Mouse (Mus musculus): Measurements from ENCODE around the gene Tspoap1. TPM values are rescaled to one million over a fixed set of nuclear protein-coding genes. Genes with fewer than 3 reads are reported as not detected.

Gene Tspoap1
- polyA plus RNA-seq, 2 experiments = 2.9 to 6.5 TPM

DNA sequence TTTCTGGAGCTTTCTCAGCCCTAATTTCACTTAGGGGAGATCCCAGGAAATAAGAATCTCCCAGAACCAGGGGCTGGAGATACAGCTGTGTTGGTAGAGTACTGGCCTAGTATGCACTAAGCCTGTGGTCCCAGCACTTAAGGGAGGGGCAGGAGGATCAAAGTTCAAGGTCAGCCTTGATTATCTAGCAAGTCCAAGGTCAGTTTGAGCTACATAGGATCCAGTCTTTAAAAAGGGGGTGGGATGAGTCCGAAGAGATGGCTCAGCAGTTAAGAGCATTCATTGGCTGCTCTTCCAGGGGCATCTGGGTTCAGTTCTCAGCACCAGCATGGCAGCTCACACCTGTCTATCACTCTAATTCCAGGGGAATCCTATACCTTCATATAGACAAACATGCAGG is 8.0 kb upstream of the Tspoap1 start:
- Histone ChIP-seq H3K36me3 (ENCODE audit: control insufficient read depth, insufficient read depth, low read length) (no peaks in the 10 kb centered on the region), H3K27me3 (ENCODE audit: control insufficient read depth, insufficient read depth, low read length) (no peaks in the 10 kb centered on the region), H3K9ac (ENCODE audit: low read depth, low read length, severe bottlenecking) (no peak overlapping the region), H3K27ac (replicated peaks; ENCODE audit: low read depth, low read length) (no peak overlapping the region), H3K4me1 (ENCODE audit: control insufficient read depth, insufficient read depth, low read length) (no peaks in the 10 kb centered on the region), H3K4me3 (replicated peaks; ENCODE audit: low read length) (no peak overlapping the region), H3K9me3 (ENCODE audit: control insufficient read depth, low read length) (no peaks in the 10 kb centered on the region), H3K4me2 (replicated peaks; ENCODE audit: low read depth, low read length, severe bottlenecking) (no peak overlapping the region)
- no peak for TF ChIP-seq POLR2A (IDR thresholded peaks at IDR 0.05; ENCODE audit: borderline replicate concordance, extremely low read depth, insufficient read depth, insufficient read length)
- 70% methylated on average over 1 of the region's 1 CpGs for WGBS
- ATAC-seq (ENCODE audit: low FRiP score, low read depth) = no peak
- DNase-seq (ENCODE audit: low spot score) = no peak

DNA sequence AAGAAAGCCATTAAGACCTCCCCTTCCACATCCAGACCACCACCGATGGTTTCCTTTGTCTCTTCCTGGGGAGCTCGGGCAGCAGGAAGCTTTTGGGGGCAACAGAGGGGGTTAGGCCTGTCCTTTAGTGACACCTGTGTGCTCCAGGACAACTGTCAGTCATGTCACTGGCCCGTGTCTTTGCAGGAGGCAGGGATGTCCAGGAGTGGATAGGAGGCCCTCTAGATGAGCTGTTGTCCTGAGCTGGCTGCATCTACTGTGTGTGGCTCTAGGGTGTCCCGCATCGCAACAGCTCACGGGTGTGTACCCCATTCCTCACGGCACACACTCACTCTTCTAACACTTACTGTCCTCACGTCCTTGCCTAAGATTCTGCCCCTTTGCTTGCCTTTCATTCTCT is 7.1 kb upstream of the Tspoap1 start:
- Histone ChIP-seq H3K36me3 (ENCODE audit: control insufficient read depth, insufficient read depth, low read length) (no peaks in the 10 kb centered on the region), H3K4me2 (replicated peaks; ENCODE audit: low read depth, low read length, severe bottlenecking) (no peak overlapping the region), H3K9ac (ENCODE audit: low read depth, low read length, severe bottlenecking) (no peak overlapping the region), H3K27ac (replicated peaks; ENCODE audit: low read depth, low read length) (no peak overlapping the region), H3K4me3 (replicated peaks; ENCODE audit: low read length) (no peak overlapping the region), H3K4me1 (ENCODE audit: control insufficient read depth, insufficient read depth, low read length) (no peaks in the 10 kb centered on the region), H3K27me3 (ENCODE audit: control insufficient read depth, insufficient read depth, low read length) (no peaks in the 10 kb centered on the region), H3K9me3 (ENCODE audit: control insufficient read depth, low read length) (no peaks in the 10 kb centered on the region)
- DNase-seq (ENCODE audit: low spot score) = no peak
- no peak for ATAC-seq (ENCODE audit: low FRiP score, low read depth)
- WGBS = 81% methylated on average over 8 of the region's 8 CpGs
- TF ChIP-seq POLR2A (IDR thresholded peaks at IDR 0.05; ENCODE audit: borderline replicate concordance, extremely low read depth, insufficient read depth, insufficient read length) = no peak

- H3K4me3 ChIP-seq (replicated peaks; ENCODE audit: low read length) = no peak overlapping the region
- no peak overlapping the region for H3K27ac ChIP-seq (replicated peaks; ENCODE audit: low read depth, low read length)
- TF ChIP-seq POLR2A (IDR thresholded peaks at IDR 0.05; ENCODE audit: borderline replicate concordance, extremely low read depth, insufficient read depth, insufficient read length) = no peak
- ATAC-seq (ENCODE audit: low FRiP score, low read depth) = no peak
- H3K27me3 ChIP-seq (ENCODE audit: control insufficient read depth, insufficient read depth, low read length) = no peaks in the 10 kb centered on the region
- no peak for DNase-seq (ENCODE audit: low spot score)
- H3K4me2 ChIP-seq (replicated peaks; ENCODE audit: low read depth, low read length, severe bottlenecking) = no peak overlapping the region
- no peak overlapping the region for H3K9ac ChIP-seq (ENCODE audit: low read depth, low read length, severe bottlenecking)
- H3K4me1 ChIP-seq (ENCODE audit: control insufficient read depth, insufficient read depth, low read length) = no peaks in the 10 kb centered on the region
- no peaks in the 10 kb centered on the region for H3K36me3 ChIP-seq (ENCODE audit: control insufficient read depth, insufficient read depth, low read length)
- no peaks in the 10 kb centered on the region for H3K9me3 ChIP-seq (ENCODE audit: control insufficient read depth, low read length)
- WGBS = 83% methylated on average over 5 of the region's 5 CpGs
These were observed 6.3 kb upstream of the Tspoap1 start for GRCm38 (mm10) chr11:87753891-87754501.

DNA sequence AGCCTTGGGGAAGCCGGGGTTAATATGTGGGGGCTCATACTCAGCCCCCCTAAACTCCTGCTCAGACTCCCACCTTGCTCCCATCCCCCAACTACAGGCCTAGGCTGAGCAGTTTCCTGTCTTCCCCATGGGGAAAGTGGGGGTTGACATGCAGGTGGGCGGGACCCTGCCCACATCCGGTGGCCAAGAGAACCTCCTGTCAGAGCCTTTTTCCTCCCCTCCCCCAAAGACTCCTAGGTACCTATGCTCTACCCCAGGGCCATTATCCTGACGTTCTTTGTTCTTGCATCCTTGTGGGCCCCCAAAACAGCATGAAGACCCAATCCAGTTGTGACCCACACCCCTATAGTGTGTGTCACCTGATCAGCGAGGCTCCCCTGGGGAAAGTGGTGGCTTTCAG is 5.7 kb upstream of the Tspoap1 start:
- Histone ChIP-seq H3K36me3 (ENCODE audit: control insufficient read depth, insufficient read depth, low read length) (no peaks in the 10 kb centered on the region), H3K4me3 (replicated peaks; ENCODE audit: low read length) (no peak overlapping the region), H3K4me2 (replicated peaks; ENCODE audit: low read depth, low read length, severe bottlenecking) (no peak overlapping the region), H3K9me3 (ENCODE audit: control insufficient read depth, low read length) (no peaks in the 10 kb centered on the region), H3K4me1 (ENCODE audit: control insufficient read depth, insufficient read depth, low read length) (no peaks in the 10 kb centered on the region), H3K9ac (ENCODE audit: low read depth, low read length, severe bottlenecking) (no peak overlapping the region), H3K27ac (replicated peaks; ENCODE audit: low read depth, low read length) (no peak overlapping the region), H3K27me3 (ENCODE audit: control insufficient read depth, insufficient read depth, low read length) (no peaks in the 10 kb centered on the region)
- no peak for TF ChIP-seq POLR2A (IDR thresholded peaks at IDR 0.05; ENCODE audit: borderline replicate concordance, extremely low read depth, insufficient read depth, insufficient read length)
- WGBS = 66% methylated on average over 5 of the region's 5 CpGs
- no peak for ATAC-seq (ENCODE audit: low FRiP score, low read depth)
- DNase-seq (ENCODE audit: low spot score) = no peak

DNA sequence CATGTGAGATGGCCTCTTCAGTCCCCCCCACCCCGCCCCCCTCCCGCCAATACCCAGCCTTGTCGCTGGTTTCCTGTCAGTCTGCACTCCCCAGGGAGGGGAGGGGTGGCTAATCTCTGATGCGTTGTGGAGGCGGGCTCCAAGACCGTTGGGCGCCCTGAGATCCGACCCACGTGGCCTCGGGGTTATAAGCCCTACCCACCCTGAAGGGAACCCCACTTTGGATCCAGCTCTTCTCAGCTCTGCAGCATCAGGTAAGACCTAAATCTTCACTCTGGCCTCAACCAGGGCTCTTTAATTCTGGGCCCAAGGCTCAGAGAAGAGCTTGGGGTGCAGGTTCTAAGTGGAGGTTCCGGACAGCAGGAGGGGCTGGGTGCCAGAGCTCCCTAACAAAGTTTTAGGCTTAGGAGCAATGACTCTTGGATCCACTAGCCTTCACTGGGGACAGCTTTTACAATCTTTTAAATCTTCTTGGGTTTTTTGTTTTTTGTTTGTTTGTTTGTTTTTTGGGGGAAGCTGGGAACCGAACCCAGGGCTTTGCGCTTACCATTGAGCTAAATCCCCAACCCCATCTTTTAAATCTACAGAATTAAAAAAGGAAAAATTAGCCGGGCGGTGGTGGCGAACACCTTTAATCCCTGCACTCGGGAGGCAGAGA is 4.9 kb upstream of the Tspoap1 start:
- DNase-seq (ENCODE audit: low spot score) = no peak
- WGBS = 83% methylated on average over 16 of the region's 17 CpGs
- TF ChIP-seq POLR2A (IDR thresholded peaks at IDR 0.05; ENCODE audit: borderline replicate concordance, extremely low read depth, insufficient read depth, insufficient read length) = no peak

More for the DNA sequence above, 4.9 kb upstream of the Tspoap1 start:
- Histone ChIP-seq H3K27ac (replicated peaks; ENCODE audit: low read depth, low read length) (no peak overlapping the region), H3K4me2 (replicated peaks; ENCODE audit: low read depth, low read length, severe bottlenecking) (no peak overlapping the region), H3K27me3 (ENCODE audit: control insufficient read depth, insufficient read depth, low read length) (peaks cover 6% of the 10 kb centered on the region; the same call in 1 of the 2 replicates), H3K9me3 (ENCODE audit: control insufficient read depth, low read length) (no peaks in the 10 kb centered on the region), H3K36me3 (ENCODE audit: control insufficient read depth, insufficient read depth, low read length) (no peaks in the 10 kb centered on the region), H3K4me3 (replicated peaks; ENCODE audit: low read length) (no peak overlapping the region), H3K9ac (ENCODE audit: low read depth, low read length, severe bottlenecking) (no peak overlapping the region), H3K4me1 (ENCODE audit: control insufficient read depth, insufficient read depth, low read length) (no peaks in the 10 kb centered on the region)
- no peak for ATAC-seq (ENCODE audit: low FRiP score, low read depth)

All from limb, embryonic 14.5 days (tissue).